Mouse (Mus musculus) liver, adult 2 months (tissue): ENCODE measurements around the gene H2-Oa. TPM values are rescaled to one million over a fixed set of nuclear protein-coding genes. Genes with fewer than 3 reads are reported as not detected.

Experiments
- DNase-seq: peaks from one replicate; pipeline ENCODE4 v3.0.0-alpha.2; 2011; ENCODE audit warnings: low read depth, low spot score; ENCODE audit errors: extremely low read depth
- H3K27ac ChIP-seq: fragments of 200-500 bp; replicated peaks from 2 replicates; pipeline ENCODE4 v1.5.1; 2012; ENCODE audit warnings: low read depth, mild to moderate bottlenecking, control low read depth, inconsistent platforms, low read length; ENCODE audit not compliant: insufficient read depth
- H3K27me3 ChIP-seq: fragments of 200-500 bp; 2 replicates; pipeline ENCODE4 v1.6.1; 2012; ENCODE audit warnings: mild to moderate bottlenecking, moderate library complexity, low read length, inconsistent platforms; ENCODE audit not compliant: control insufficient read depth, insufficient read depth
- H3K36me3 ChIP-seq: fragments of 200-500 bp; 2 replicates; pipeline ENCODE4 v1.6.1; 2012; ENCODE audit warnings: low read length, inconsistent platforms; ENCODE audit not compliant: control insufficient read depth, insufficient read depth
- H3K4me1 ChIP-seq: fragments of 200-500 bp; 2 replicates; pipeline ENCODE4 v1.6.1; 2011; ENCODE audit warnings: low read length; ENCODE audit not compliant: control insufficient read depth, insufficient read depth
- H3K4me3 ChIP-seq: fragments of 200-500 bp; 2 replicates; pipeline ENCODE4 v1.5.1; 2011; ENCODE audit warnings: low read depth, mild to moderate bottlenecking, control low read depth, low read length, moderate library complexity; ENCODE audit not compliant: insufficient read depth
- H3K79me2 ChIP-seq: fragments of 200-500 bp; 2 replicates; pipeline ENCODE4 v1.6.1; 2012; ENCODE audit warnings: inconsistent platforms, mild to moderate bottlenecking, low read length, moderate library complexity; ENCODE audit not compliant: control insufficient read depth, insufficient read depth
- H3K9ac ChIP-seq: fragments of 200-500 bp; 2 replicates; pipeline ENCODE4 v1.6.1; 2012; ENCODE audit warnings: low read depth, mild to moderate bottlenecking, control low read depth, inconsistent platforms, low read length
- CTCF ChIP-seq: fragments of 200-500 bp; IDR thresholded peaks from 2 replicates; pipeline ENCODE4 v1.5.1; 2011; ENCODE audit warnings: low read depth, low read length, control low read depth
- POLR2A ChIP-seq: fragments of 200-500 bp; IDR thresholded peaks from 2 replicates; pipeline ENCODE4 v1.6.1; 2011; ENCODE audit warnings: low read length, control low read depth; ENCODE audit not compliant: insufficient read depth; ENCODE audit errors: extremely low read depth
- WGBS: fragments of 180-500 bp; shearing (Covaris S2); methylation state at CpG from one replicate; pipeline ENCODE4 v1.1.7; 2018; 5-methylcytosine and 5-hydroxymethylcytosine counted together
- polyA plus RNA-seq: library from polyadenylated mRNA; depleted of rRNA; stranded (reverse); fragments of >200 nt; gene quantifications from 2 replicates; pipeline ENCODE4 v1.2.3, GENCODE M21; 2012
- total RNA-seq: library from RNA; depleted of rRNA; stranded (reverse); fragments of >200 nt; gene quantifications from 2 replicates; pipeline ENCODE4 v1.2.3, GENCODE M21; 2014

Gene H2-Oa
- total and polyA plus RNA-seq, 2 experiments: 0.28 to 1.4 TPM

DNA sequence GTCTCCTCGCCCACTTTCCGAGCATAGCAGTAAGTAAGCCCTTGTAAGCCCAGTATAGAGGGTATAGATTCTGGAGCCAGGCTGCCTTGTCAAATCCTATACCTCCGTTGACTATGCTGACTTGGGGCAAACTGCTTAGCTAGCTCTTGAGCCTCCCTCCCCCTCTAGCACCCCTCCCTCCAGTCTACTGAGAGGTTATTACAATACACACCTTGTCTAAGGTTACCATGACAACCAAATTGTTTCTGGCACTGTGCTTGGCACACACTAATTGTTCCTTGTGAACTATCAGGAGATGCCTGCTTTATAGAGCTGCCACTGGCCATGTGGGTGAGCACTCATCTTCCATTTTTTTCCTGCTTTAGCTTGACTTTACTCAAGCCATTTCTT is 17.7 kb downstream of the H2-Oa start:
- H3K36me3 ChIP-seq: peaks cover 42% of the 10 kb centered on the region
- no peak overlapping the region for H3K27ac ChIP-seq
- no peak overlapping the region for H3K4me3 ChIP-seq
- H3K9ac ChIP-seq: no peak overlapping the region
- WGBS: 76% methylated on average over 3 of the region's 3 CpGs
- peak; percentile 71 for DNase-seq
- TF ChIP-seq POLR2A: no peak
- no peak for TF ChIP-seq CTCF
- no peaks in the 10 kb centered on the region for H3K27me3 ChIP-seq
- H3K79me2 ChIP-seq: no peaks in the 10 kb centered on the region
- peaks cover 5% of the 10 kb centered on the region; the same call in 1 of the 2 replicates for H3K4me1 ChIP-seq

DNA sequence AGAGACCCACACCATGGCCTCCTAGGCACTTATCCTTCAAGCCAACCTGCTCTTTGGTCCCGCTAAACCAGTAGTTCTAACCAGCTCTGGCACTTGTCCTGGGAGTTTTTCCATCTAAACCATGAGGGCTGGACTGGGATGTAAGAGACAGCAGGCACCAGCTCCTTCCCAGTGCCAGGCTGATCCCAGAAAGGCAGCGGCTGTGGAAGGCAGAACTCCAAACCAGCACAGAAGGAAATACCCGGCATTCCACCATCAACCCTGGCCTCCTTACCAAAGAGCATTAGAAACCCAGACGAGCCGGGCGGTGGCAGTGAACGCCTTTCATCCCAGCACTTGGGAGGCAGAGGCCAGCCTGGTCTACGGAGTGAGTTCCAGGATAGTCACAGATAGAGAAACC is 18.2 kb downstream of the H2-Oa start:
- 72% methylated on average over 8 of the region's 8 CpGs for WGBS
- TF ChIP-seq CTCF (no peak), POLR2A (no peak)
- H3K4me1 ChIP-seq: peaks cover 9% of the 10 kb centered on the region; the same call in 1 of the 2 replicates
- H3K27ac ChIP-seq: no peak overlapping the region
- H3K9ac ChIP-seq: no peak overlapping the region
- no peaks in the 10 kb centered on the region for H3K27me3 ChIP-seq
- peaks cover 47% of the 10 kb centered on the region for H3K36me3 ChIP-seq
- DNase-seq: peak; percentile 48
- H3K4me3 ChIP-seq: no peak overlapping the region
- H3K79me2 ChIP-seq: no peaks in the 10 kb centered on the region

DNA sequence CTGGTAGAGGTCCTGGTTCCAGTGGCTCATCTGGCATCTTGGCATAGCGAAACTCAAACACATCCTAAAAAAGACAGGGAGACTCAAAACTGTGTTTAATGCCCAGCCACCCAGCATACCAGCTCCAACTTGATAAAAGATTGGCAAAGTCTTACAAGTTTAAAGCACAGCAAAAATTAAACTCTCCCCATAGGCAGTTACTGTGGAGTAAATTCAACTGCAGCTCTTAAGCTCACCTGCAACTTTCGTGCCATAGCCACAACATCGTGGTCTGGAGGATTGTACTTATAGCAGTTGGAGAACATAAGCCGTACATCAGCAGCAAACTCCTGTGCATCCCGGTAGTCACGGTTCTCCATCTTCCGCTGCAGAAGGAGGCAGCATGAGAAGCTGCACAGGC is 22.0 kb downstream of the H2-Oa start:
- Histone ChIP-seq H3K27ac (no peak overlapping the region), H3K9ac (no peak overlapping the region), H3K4me3 (no peak overlapping the region), H3K27me3 (no peaks in the 10 kb centered on the region), H3K4me1 (peaks cover 15% of the 10 kb centered on the region; the same call in 1 of the 2 replicates), H3K36me3 (peaks cover 75% of the 10 kb centered on the region), H3K79me2 (peaks cover 20% of the 10 kb centered on the region)
- 88% methylated on average over 7 of the region's 7 CpGs for WGBS
- TF ChIP-seq POLR2A (no peak), CTCF (no peak)
- DNase-seq: peak; percentile 20

DNA sequence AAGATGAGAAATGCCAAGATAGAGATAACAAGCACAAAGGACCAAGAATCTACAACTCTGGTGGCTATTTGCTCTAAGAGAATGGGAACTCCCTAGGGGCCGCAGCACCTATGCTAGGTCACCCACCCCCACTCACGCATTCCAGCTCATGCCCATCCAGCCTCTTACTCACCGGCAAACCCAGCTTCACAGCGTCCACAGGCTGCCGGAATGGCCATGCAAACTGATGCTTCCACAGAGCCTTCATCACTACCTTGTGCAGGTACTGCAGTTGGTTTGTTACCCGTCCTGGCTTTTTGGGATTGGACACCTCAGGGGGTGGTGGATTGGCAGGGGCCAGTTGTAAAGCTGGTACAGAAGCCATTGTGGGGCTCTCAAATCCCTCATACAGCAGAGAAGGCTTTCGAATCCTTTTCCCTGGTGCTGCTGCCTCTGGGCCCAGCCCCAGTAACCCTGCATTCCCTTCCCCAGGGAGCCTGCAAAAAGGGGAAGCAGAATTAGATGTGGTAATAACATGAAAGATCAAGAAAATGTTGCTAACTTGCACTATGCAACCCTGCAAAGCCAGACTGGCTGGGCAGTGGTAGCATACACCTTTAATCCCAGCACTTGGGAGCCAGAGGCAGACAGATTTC is 24.7 kb downstream of the H2-Oa start:
- Histone ChIP-seq H3K4me3 (peak overlapping the region; percentile 95), H3K27me3 (no peaks in the 10 kb centered on the region), H3K9ac (peak overlapping the region; percentile 52), H3K36me3 (peaks cover 63% of the 10 kb centered on the region), H3K27ac (no peak overlapping the region), H3K4me1 (peaks cover 15% of the 10 kb centered on the region; the same call in 1 of the 2 replicates), H3K79me2 (peaks cover 21% of the 10 kb centered on the region)
- WGBS: 5% methylated on average over 7 of the region's 7 CpGs
- TF ChIP-seq POLR2A (no peak), CTCF (no peak)
- DNase-seq: no peak

DNA sequence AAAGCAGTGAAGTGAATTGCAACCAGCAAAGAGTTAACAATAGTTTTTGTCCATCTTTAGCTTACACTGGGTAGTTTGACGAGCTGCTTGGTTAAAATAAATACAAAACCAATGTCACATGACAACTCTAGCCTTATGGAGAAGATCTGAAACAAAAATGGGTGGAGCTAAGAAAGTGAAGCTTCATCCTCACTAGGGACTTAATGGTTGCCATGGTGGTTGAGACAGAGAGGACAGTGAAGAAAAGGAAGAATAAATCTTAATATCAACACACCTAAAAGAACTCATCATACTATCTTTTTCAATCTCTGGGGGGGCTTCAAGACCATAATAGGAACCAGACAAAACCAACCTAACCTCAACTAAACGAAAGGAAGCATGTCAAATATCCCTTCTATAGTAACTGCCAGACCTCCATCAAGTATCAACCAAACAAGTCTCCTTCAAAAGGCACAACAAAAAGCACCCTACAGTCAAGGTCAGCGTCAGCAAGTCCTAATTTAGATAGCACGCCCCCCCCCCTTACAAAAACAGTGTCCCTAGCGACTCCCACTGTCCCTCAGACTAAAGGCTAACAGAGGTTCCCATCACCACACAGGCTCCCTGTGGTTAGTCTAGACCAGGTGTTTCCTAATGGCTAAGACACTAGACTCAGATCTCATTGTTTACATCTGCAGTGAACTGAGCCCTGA is 25.4 kb downstream of the H2-Oa start:
- TF ChIP-seq CTCF: no peak
- no peak for TF ChIP-seq POLR2A
- peak; percentile 54 for DNase-seq
- Histone ChIP-seq H3K27ac (0 out of 2 replicates have a peak overlapping the region, but pooled peaks have one; percentile 18), H3K27me3 (no peaks in the 10 kb centered on the region), H3K4me3 (peak overlapping the region; percentile 95), H3K79me2 (peaks cover 23% of the 10 kb centered on the region), H3K4me1 (peaks cover 15% of the 10 kb centered on the region; the same call in 1 of the 2 replicates), H3K36me3 (peaks cover 56% of the 10 kb centered on the region), H3K9ac (peak overlapping the region; percentile 97)
- WGBS: 0% methylated on average over 5 of the region's 5 CpGs

DNA sequence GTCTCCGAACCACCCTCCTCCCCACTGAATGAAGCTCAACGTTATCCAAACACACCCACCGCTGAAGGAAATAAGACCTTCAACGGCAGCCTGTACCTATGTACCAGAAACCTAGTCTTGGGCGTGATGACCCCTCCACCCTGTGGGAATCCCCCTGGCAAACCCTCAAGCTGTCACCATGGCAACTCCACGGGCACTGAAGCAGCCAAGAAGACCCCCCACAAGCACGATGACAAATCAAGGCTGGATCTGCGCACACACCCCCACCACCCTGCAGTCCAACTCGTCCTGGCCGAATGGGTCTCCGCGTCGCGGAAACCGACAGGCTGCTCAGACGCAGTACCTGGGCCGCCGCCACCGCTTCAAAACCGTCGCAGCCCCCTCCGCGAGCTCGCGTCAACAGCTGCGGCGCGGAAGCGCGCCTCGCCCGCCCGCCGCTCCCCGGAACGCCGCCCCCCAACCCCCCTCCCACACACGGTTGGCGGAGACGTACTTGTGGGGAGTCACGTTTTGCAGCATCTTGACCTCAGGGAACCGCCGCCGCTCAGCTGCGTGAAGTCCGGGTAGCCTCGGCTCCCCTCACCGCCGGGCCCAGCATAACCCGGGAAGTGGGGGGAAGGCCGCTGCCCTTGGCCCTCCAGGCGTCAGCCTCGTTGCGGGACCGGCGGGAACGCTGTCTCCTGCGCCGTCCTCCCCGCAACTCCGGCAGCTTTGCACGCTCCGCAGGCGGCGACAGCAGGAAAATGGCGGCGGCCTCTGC is 26.2 kb downstream of the H2-Oa start:
- Histone ChIP-seq H3K4me3 (peak overlapping the region; percentile 95), H3K27me3 (no peaks in the 10 kb centered on the region), H3K36me3 (peaks cover 48% of the 10 kb centered on the region), H3K4me1 (peaks cover 15% of the 10 kb centered on the region; the same call in 1 of the 2 replicates), H3K27ac (peak overlapping the region; percentile 37), H3K9ac (peak overlapping the region; percentile 97), H3K79me2 (peaks cover 26% of the 10 kb centered on the region)
- no peak for DNase-seq
- under 1% methylated on average over 67 of the region's 67 CpGs for WGBS
- TF ChIP-seq POLR2A (no peak), CTCF (no peak)
